Mouse (Mus musculus) heart, embryonic 14.5 days (tissue): ENCODE data around the gene Nell2. TPM values are rescaled to one million over a fixed set of nuclear protein-coding genes. Genes with fewer than 3 reads are reported as not detected.

Experiments
- ATAC-seq: fragments of 200-750 bp; cut with Nextera tagmentation; 2 replicates; pipeline ENCODE4 v1.8.0; 2017; ENCODE audit warnings: low read depth, moderate TSS enrichment; ENCODE audit not compliant: insufficient number of reproducible peaks, insufficient read depth, low FRiP score
- H3K27ac ChIP-seq, 2 experiments: fragments of 200-500 bp in 1 of 2; fragments of 300-500 bp in 1 of 2; sonication (generic) in 1 of 2; replicated peaks in 1 of 2; 2 replicates each; pipeline ENCODE4 v1.5.1; 2012 to 2014; ENCODE audit warnings: low read depth in 2 of 2, low read length in 2 of 2, control low read depth in 1 of 2, mild to moderate bottlenecking in 1 of 2, mixed read lengths in 1 of 2; ENCODE audit not compliant: control insufficient read depth in 1 of 2, insufficient read depth in 1 of 2
- H3K27me3 ChIP-seq: fragments of 300-500 bp; sonication (generic); 2 replicates; pipeline ENCODE4 v1.6.1; 2014; ENCODE audit warnings: mild to moderate bottlenecking, low read length, control low read depth; ENCODE audit not compliant: control insufficient read depth, insufficient read depth
- H3K36me3 ChIP-seq: fragments of 300-500 bp; sonication (generic); 2 replicates; pipeline ENCODE4 v1.6.1; 2014; ENCODE audit warnings: mild to moderate bottlenecking, control low read depth, low read length, mixed read lengths; ENCODE audit not compliant: control insufficient read depth, insufficient read depth
- H3K4me1 ChIP-seq, 2 experiments: fragments of 200-500 bp in 1 of 2; fragments of 300-500 bp in 1 of 2; sonication (generic) in 1 of 2; 2 replicates each; pipeline ENCODE4 v1.6.1; 2012 to 2014; ENCODE audit warnings: low read length in 2 of 2, control low read depth in 1 of 2, mixed read lengths in 1 of 2; ENCODE audit not compliant: control insufficient read depth in 2 of 2, insufficient read depth in 2 of 2
- H3K4me2 ChIP-seq: fragments of 300-500 bp; sonication (generic); 2 replicates; pipeline ENCODE4 v1.6.1; 2014; ENCODE audit warnings: mild to moderate bottlenecking, low read length
- H3K4me3 ChIP-seq, 2 experiments: fragments of 200-500 bp in 1 of 2; fragments of 300-500 bp in 1 of 2; sonication (generic) in 1 of 2; 2 replicates each; pipeline ENCODE4 v1.5.1; 2012 to 2014; ENCODE audit warnings: low read length in 2 of 2, mild to moderate bottlenecking in 2 of 2, control low read depth in 1 of 2, low read depth in 1 of 2, moderate library complexity in 1 of 2; ENCODE audit not compliant: control insufficient read depth in 1 of 2, insufficient read depth in 1 of 2
- H3K9ac ChIP-seq: fragments of 300-500 bp; sonication (generic); 2 replicates; pipeline ENCODE4 v1.6.1; 2014; ENCODE audit warnings: mild to moderate bottlenecking, low read length
- H3K9me3 ChIP-seq: fragments of 300-500 bp; sonication (generic); 2 replicates; pipeline ENCODE4 v1.6.1; 2016; ENCODE audit warnings: low read length, control low read depth; ENCODE audit not compliant: control insufficient read depth
- WGBS: fragments of 180-500 bp; shearing (Covaris S2); extraction: QIAGEN DNeasy Blood & Tissue Kit; methylation state at CpG from one replicate; pipeline ENCODE4 v1.1.7; 2014; 5-methylcytosine and 5-hydroxymethylcytosine counted together
- polyA plus RNA-seq: library from polyadenylated mRNA; unstranded; fragments of >200 nt; fragmentation: Nextera tagmentation; extraction: Ambion mirVana; gene quantifications from 2 replicates; pipeline ENCODE4 v1.2.1, GENCODE M21; 2014

The Nell2 gene
- polyA plus RNA-seq, 1 experiment from 2014 or later, result 2.0 TPM

DNA sequence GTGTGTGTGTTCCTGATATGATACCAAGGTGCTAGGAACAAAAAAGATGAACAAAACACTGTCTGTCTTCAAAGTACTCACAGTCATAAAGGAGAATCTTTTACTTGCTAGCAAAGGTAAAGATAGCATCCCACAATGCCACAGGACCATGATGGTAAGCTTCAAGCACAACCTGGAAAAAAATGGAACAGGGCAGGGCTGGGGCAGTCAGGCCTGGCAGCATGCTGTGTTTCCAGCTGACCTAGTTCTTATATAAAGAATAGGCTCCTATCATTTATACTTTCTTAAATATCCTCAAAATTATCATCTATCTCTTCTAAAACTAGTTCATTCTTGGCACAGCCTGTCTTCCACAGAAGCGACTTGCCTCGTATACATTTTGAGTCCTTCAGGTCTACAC, 480.9 kb downstream of the Nell2 start:
- WGBS, result 89% methylated on average over 2 of the region's 2 CpGs
- no peaks in the 10 kb centered on the region for H3K27me3 ChIP-seq

DNA sequence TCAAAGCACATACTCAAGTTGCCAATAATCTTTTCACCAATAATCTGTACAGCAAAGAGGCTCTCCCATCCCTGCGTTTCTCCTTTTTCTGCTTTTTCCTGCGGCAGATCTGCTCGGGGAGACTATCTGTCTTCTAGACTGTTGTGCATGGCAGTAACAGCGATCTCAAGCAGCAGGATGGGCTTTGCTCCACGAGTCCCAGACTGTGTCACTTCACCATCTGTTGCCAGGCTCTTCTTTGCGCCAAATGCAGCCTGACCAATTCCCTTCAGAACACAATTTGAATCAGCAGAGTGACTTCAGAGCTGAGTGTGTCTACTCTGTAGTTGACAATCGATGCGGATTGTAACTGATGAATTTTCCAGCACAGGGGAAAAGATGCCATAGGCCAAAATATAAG, 484.3 kb downstream of the Nell2 start:
- Histone ChIP-seq H3K9ac (no peak overlapping the region), H3K4me1 (no peaks in the 10 kb centered on the region), H3K4me2 (no peak overlapping the region), H3K4me3 (no peak overlapping the region), H3K27me3 (no peaks in the 10 kb centered on the region), H3K27ac (no peak overlapping the region), H3K36me3 (no peaks in the 10 kb centered on the region), H3K9me3 (no peaks in the 10 kb centered on the region)
- 82% methylated on average over 8 of the region's 8 CpGs for WGBS
- ATAC-seq, result no peak

More for the DNA sequence above, 480.9 kb downstream of the Nell2 start:
- no peak for ATAC-seq
- H3K4me1 ChIP-seq, result no peaks in the 10 kb centered on the region
- no peak overlapping the region for H3K4me2 ChIP-seq
- H3K9ac ChIP-seq, result no peak overlapping the region
- no peaks in the 10 kb centered on the region for H3K9me3 ChIP-seq
- H3K27ac ChIP-seq, result no peak overlapping the region
- no peak overlapping the region for H3K4me3 ChIP-seq
- no peaks in the 10 kb centered on the region for H3K36me3 ChIP-seq

DNA sequence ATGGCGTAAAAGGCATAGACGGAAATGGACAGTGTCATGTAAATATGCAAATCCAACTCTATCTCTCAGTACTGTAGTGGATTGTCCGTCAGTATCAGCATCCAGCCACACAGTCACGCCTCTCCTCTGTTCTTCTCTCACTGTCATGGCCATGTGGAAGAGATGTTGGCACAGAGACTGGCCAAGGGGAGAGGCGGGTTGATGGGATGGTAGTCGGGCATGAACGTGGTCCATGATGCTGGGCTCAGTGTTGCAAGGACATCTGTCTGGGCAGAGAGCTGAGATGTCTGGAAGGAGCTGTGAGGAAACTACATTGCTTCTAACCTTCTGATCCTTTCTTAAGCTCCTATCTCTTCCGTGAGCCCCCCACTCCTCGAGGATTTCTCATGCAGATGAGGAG, 485.9 kb downstream of the Nell2 start:
- Histone ChIP-seq H3K4me3 (no peak overlapping the region), H3K36me3 (no peaks in the 10 kb centered on the region), H3K4me2 (no peak overlapping the region), H3K4me1 (no peaks in the 10 kb centered on the region), H3K27ac (no peak overlapping the region), H3K9me3 (no peaks in the 10 kb centered on the region), H3K9ac (no peak overlapping the region), H3K27me3 (no peaks in the 10 kb centered on the region)
- 74% methylated on average over 9 of the region's 9 CpGs for WGBS
- ATAC-seq, result no peak

DNA sequence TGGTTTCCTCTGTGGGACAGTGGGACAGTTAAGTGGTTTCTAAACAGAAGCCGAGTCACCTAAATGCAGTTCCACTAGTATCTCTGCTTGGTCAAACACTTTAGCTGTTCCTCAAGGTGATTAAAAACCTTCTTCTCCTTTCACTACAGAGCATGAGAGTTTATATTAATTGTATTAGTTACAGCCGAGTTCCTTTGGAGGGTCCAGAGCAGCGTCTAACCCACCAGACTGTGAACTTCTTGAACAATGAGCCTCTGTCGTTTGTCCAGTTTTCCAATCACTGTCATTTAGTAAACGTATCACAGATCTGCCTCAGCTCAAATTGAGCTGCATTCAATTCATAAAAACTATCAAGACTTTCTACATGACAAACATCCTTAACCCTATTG, 498.9 kb downstream of the Nell2 start:
- H3K27me3 ChIP-seq, result no peaks in the 10 kb centered on the region
- H3K9ac ChIP-seq, result no peak overlapping the region
- ATAC-seq, result no peak
- no peak overlapping the region for H3K4me2 ChIP-seq
- WGBS, result 76% methylated on average over 5 of the region's 5 CpGs
- H3K36me3 ChIP-seq, result no peaks in the 10 kb centered on the region
- H3K4me3 ChIP-seq, result no peak overlapping the region
- H3K4me1 ChIP-seq, result no peaks in the 10 kb centered on the region
- H3K27ac ChIP-seq, result no peak overlapping the region
- H3K9me3 ChIP-seq, result no peaks in the 10 kb centered on the region

DNA sequence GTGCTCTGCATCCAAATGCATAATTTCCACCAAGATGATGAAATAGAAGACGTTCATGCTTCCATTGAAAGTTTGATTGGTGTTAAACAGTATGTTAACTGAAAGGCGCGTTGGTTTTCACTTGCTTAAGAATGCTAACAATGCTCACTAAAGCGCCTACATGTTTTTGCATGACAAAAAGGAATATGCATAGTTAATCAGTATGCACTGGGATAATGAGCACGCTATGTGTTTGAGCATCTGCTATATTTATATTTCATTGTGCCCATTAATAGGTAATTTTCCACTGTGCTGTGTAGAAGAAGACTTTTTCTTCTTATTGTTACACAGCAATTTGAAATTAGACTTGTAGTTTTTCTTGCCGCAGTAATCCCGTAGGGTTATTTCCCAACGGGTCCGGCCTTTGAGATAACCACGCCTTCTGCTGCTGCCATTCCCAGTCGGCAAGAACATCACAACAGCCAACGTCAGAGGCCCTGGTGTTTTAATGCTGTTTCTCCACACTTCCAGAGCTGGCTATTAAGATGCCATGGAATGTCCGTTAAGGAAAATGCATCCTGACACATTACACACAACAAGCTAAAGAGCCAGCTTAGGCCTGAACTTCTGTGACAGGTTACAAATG, 499.4 kb downstream of the Nell2 start:
- ATAC-seq, result no peak
- WGBS, result 84% methylated on average over 13 of the region's 13 CpGs
- no peaks in the 10 kb centered on the region for H3K9me3 ChIP-seq

More for the DNA sequence above, 499.4 kb downstream of the Nell2 start:
- H3K27me3 ChIP-seq, result no peaks in the 10 kb centered on the region
- H3K36me3 ChIP-seq, result no peaks in the 10 kb centered on the region
- no peak overlapping the region for H3K27ac ChIP-seq
- H3K9ac ChIP-seq, result no peak overlapping the region
- no peaks in the 10 kb centered on the region for H3K4me1 ChIP-seq
- no peak overlapping the region for H3K4me3 ChIP-seq
- no peak overlapping the region for H3K4me2 ChIP-seq

Other genes with a start within 250 kb of the Nell2 start
- not detected in 2 replicates for gene Dbx2, start 127.4 kb upstream of the Nell2 start, polyA plus RNA-seq